Mouse (Mus musculus) megakaryocyte progenitor cell, adult 5-6 weeks (primary cell): ENCODE measurements at regions not wholly inside any gene's neighbourhood (a gene's known extent, or its start where the extent isn't known, plus 50 kb on each side); places are given as distances from the start of the nearest gene placed in this dataset.
"Not testable (repeated sequence)": the region's sequence is repeated elsewhere in the genome, so short reads cannot be mapped to it uniquely, and the experiment has no call there.

ENCODE experiments used
- ATAC-seq: replicated peaks from 2 replicates; pipeline ENCODE4 v1.8.0; 2016; ENCODE audit warnings: mild to moderate bottlenecking, moderate TSS enrichment, inconsistent platforms; ENCODE audit not compliant: poor library complexity

DNA sequence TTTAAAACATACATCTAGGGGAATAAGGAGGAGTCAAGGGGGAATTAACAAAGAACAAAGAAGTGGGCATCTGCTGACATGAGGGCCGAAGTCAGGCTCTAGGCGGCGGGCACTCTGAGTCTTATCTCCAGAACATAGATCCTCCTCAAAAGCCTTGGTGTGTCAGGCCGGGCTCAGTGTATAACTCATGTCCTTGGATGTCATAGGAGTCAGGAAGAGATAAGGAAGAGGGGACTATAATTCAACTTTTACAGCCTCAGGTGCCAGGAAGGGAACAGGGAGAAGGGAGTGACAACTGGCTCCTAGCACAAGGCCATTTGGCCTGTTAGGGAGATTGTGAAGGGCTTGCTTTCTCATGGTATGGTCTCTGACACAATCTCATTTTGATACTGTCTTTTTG is 185.9 kb upstream of the Ube2e2 start:
- not testable (repeated sequence) for ATAC-seq

DNA sequence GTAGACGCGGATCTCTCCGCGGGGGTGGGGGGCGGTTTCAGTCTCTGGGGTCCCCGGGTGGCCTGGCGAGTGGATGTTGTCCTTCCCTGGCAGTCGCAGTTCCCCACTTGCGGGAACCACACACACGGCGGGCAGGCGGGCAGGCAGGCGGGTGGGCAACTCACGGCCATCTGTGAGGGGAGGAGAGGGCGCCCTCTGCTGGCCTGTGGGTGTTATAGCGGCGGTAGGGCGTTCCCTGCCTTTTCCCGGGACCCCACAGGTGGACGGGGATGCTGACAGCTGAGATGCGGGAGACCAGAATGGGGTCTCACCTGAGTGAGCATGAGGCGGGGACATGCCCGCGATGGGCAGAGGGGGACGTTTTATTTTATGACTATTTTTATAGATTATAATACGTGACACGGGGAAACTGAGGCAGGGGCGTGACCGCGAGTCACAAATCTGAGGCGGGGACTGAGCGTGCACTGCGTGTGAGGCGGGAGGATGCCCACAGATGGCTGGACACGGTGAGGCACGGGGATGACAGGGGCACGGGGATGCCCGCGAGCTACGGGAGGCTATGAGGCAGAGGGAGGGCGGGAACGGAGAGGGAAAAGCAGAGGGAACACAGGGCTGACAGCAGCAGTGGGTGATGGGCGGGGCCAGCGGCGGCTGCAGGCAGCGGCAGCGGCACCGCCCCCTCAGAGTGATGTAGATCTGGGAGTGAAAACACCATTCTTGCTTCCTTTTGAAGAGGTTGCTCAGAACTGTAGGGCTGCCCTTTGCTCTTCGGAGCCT is 148.1 kb upstream of the Ube2e2 start:
- peak; percentile 79 for ATAC-seq

DNA sequence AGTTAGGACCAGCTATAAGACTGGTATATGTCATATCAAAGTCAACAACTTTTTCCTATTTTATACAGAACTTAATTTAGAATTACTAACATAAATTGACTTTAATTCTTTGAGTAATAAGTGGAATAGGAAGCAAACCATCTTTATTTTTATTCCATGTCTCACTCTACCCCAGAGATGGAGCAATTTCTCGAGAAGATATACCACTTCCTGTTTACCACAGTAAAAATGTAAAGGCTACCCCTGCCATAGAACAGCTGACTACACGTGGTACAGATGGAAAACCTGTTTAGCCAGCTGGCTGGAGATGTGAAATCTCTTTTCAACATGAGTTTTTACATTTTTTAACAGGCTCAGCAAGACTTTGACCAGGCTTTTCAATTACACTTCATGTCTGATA is 126.0 kb upstream of the Ube2e2 start:
- ATAC-seq = peak; percentile 57; the same call in 1 of the 2 replicates

DNA sequence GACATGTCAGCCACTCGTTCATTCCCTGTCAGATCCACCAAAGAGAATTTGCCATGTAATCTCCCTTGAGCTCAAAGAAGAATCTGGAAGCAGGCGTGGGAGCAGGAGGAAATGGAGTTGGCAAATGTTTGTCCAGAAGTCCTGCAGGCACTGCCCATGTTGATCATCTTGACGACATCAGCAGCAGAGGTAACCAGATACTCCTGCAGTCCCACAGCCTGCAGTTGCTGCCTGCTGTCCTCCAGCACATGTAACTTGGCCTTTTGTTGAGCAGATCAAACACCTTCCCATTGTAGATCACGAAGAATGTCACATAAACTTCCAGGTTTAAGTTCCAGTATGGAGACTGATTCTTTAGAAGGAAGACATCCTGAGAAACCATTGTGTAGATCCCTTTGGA is 121.3 kb upstream of the Ube2e2 start:
- no peak for ATAC-seq

DNA sequence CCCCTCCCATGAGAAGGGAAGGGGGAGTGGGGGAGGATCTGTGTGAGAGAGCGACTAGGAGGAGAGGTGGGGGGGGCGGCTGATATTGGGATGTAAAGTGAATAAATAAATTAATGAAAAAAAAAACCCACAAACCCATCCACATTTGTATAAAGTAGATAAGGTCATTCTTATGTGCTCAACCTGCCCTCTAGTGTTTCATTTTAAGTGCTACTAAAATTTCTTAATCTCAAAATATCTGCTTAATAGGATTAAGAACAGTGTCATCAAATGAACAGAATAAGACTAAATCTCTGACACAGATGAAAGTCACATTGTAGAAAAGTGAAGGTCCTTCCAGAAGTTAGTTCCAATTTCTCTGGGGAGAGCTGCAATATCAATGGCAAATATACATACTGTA is 119.5 kb upstream of the Ube2e2 start:
- not testable (repeated sequence) for ATAC-seq

DNA sequence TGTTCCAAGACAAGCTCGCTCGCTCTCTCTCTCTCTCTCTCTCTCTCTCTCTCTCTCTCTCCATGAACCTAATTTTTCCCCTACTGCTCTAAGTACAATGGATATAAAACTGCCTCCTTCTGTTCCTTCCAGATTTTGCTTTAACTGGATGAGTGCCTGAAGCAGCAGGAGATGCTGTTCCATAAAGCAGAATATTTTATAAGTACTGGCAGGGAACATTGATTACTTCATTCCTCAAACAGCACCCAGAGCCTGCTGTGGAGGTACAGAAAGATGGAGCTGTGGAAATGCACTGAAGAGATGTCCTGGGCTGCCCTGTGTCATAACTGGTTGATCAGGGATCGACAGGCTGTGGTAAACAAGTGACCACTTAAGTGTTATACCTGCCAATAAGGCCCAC is 89.8 kb upstream of the Ube2e2 start:
- no peak for ATAC-seq

DNA sequence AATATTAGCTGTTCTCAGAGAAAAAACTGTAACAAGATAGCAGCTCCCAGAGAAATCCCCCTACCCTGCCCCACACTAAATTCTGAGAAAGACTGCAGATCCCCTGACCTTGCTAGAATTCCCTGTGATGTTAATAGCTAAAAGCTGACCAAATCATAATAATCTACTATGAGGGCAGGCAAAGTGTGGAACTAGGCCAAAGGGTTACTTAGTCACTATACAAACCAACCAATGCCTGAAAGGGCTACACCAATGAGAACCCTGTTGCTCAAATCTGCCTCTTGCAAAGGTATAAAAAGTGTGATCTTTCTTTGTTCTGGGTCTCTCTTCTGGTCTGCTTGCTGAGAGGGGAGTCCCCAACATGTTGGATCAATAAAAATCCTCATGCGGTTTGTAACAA is 69.8 kb upstream of the Ube2e2 start:
- no peak for ATAC-seq

DNA sequence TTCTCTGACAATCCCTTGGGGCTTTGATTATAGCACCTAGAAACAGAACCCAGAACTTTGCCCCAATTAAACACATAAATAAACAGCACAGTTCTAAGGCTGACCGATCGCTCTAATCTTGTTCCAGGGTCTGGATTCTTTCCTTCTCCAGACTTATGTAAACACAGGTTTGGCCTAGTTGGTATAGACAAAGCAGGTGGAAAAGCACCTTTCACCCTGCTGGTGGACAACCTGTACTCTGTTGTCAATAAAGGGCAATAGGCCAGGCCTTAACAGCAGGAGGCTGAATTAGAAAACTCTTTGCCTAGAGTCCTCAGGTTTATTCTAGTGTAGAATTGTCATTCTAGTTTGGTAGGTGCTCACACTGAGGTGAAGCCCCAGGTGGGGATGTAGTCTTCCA is 69.2 kb upstream of the Ube2e2 start:
- no peak for ATAC-seq
